Mouse (Mus musculus): Measurements from ENCODE around the gene Cnot3. TPM values are rescaled to one million over a fixed set of nuclear protein-coding genes. Genes with fewer than 3 reads are reported as not detected.
A peak's percentile ranks its signal among the peaks of the same experiment; 100 is the strongest.

Gene Cnot3
- polyA plus RNA-seq, 1 experiment from 2014 or later = 12.9 TPM

DNA sequence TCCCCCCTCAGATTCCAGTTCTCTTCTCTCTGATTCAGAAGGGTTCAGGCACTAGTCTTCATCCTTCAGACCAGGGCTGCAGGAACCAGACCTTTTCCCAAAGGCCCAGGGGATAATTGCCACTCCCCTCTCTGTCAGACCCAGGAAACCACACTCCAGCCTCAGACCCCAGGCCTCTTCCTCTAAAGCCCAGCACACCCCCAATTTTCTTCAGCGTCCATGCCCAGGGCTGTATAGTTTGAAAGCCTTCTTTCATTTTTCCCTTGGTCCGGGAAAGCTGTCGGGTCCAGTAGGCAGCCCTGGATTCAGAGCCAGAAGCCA, 30.1 kb downstream of the Cnot3 start:
- Histone ChIP-seq H3K27ac (ENCODE audit: low read depth) (no peak overlapping the region), H3K4me2 (ENCODE audit: low read depth, low read length) (no peak overlapping the region), H3K9me3 (ENCODE audit: low read length) (no peaks in the 10 kb centered on the region), H3K4me3 (ENCODE audit: low read depth, low read length) (no peak overlapping the region), H3K27me3 (ENCODE audit: insufficient read depth, low read length) (no peaks in the 10 kb centered on the region), H3K9ac (replicated peaks) (no peak overlapping the region), H3K4me1 (ENCODE audit: insufficient read depth) (no peaks in the 10 kb centered on the region), H3K36me3 (replicated peaks; ENCODE audit: insufficient read depth, low read length) (no peaks in the 10 kb centered on the region)
- TF ChIP-seq CTCF (IDR thresholded peaks at IDR 0.05; ENCODE audit: low read depth) = no peak
- no peak for TF ChIP-seq EP300 (IDR thresholded peaks at IDR 0.05; ENCODE audit: low read depth)
- ATAC-seq (no peak), DNase-seq (no peak)
- WGBS (ENCODE audit: insufficient replicate concordance) = 63% methylated on average over 3 of the region's 3 CpGs

DNA sequence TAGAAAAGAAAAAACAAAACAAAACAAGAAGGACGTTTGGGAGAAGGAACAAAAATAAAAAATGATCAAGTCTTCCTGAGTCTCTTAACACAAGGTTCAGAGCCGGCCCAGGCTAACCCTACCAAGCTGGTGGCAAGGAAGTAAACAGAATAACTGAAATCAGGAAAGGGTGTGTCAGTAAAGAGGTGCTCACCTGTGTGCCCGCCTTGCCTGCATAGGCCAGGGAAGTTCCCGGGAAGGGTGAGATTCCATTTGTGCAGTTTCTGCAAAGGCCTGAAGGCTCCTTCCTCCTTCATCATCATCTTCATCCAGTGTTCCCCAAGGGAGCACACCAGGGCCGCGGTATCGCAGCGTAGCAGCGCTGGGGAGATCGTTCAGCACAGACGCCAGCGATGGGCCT, 31.3 kb downstream of the Cnot3 start:
- 89% methylated on average over 12 of the region's 12 CpGs for WGBS (ENCODE audit: insufficient replicate concordance)
- Histone ChIP-seq H3K9me3 (ENCODE audit: low read length) (no peaks in the 10 kb centered on the region), H3K27me3 (ENCODE audit: insufficient read depth, low read length) (no peaks in the 10 kb centered on the region), H3K4me1 (ENCODE audit: insufficient read depth) (no peaks in the 10 kb centered on the region), H3K36me3 (replicated peaks; ENCODE audit: insufficient read depth, low read length) (no peaks in the 10 kb centered on the region), H3K4me3 (ENCODE audit: low read depth, low read length) (no peak overlapping the region), H3K4me2 (ENCODE audit: low read depth, low read length) (no peak overlapping the region), H3K9ac (replicated peaks) (no peak overlapping the region), H3K27ac (ENCODE audit: low read depth) (no peak overlapping the region)
- no peak for TF ChIP-seq EP300 (IDR thresholded peaks at IDR 0.05; ENCODE audit: low read depth)
- no peak for TF ChIP-seq CTCF (IDR thresholded peaks at IDR 0.05; ENCODE audit: low read depth)
- DNase-seq (no peak), ATAC-seq (no peak)

DNA sequence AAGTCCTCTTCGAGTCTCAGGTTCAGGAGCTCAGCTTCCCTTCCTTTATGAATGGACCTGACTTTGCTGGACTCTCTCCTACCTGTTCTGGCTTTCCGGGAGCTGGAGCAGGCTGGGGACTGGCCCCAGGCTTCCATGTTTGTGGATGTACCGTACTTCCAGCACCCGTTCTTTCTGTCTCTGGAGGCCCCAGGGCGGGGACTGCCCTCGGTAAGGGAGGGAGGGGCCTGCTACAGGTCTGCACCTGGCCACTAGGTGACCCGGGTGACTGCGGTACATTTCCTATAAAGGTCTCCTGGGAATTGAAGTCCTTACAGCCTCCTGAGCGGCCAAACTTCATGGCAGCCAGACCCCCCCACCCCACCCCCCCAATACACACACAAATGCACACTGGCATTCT, 32.3 kb downstream of the Cnot3 start, which contains the start of gene Tmc4:
Tmc4 (minus strand) TSS at position 212 of the 400 bp plus-strand sequence.
- H3K9me3 ChIP-seq (ENCODE audit: low read length) = no peaks in the 10 kb centered on the region
- DNase-seq (peak; percentile 27), ATAC-seq (peak; percentile 61; the same call in 1 of the 2 replicates)
- H3K4me2 ChIP-seq (ENCODE audit: low read depth, low read length) = peak within 1 kb of the TSS; percentile 18; the same call in 1 of the 2 replicates
- no peaks in the 10 kb centered on the region for H3K4me1 ChIP-seq (ENCODE audit: insufficient read depth)
- 59% methylated on average over 9 of the region's 9 CpGs for WGBS (ENCODE audit: insufficient replicate concordance)
- no peaks in the 10 kb centered on the region for H3K27me3 ChIP-seq (ENCODE audit: insufficient read depth, low read length)
- H3K4me3 ChIP-seq (ENCODE audit: low read depth, low read length) = no peak within 1 kb of the TSS
- H3K9ac ChIP-seq (replicated peaks) = no peak within 1 kb of the TSS; the same call in 1 of the 2 replicates
- TF ChIP-seq CTCF (IDR thresholded peaks at IDR 0.05; ENCODE audit: low read depth) = no peak
- TF ChIP-seq EP300 (IDR thresholded peaks at IDR 0.05; ENCODE audit: low read depth) = no peak
- H3K27ac ChIP-seq (ENCODE audit: low read depth) = 0 out of 2 replicates have a peak within 1 kb of the TSS, but pooled peaks have one; percentile 16
- H3K36me3 ChIP-seq (replicated peaks; ENCODE audit: insufficient read depth, low read length) = no peaks in the 10 kb centered on the region

DNA sequence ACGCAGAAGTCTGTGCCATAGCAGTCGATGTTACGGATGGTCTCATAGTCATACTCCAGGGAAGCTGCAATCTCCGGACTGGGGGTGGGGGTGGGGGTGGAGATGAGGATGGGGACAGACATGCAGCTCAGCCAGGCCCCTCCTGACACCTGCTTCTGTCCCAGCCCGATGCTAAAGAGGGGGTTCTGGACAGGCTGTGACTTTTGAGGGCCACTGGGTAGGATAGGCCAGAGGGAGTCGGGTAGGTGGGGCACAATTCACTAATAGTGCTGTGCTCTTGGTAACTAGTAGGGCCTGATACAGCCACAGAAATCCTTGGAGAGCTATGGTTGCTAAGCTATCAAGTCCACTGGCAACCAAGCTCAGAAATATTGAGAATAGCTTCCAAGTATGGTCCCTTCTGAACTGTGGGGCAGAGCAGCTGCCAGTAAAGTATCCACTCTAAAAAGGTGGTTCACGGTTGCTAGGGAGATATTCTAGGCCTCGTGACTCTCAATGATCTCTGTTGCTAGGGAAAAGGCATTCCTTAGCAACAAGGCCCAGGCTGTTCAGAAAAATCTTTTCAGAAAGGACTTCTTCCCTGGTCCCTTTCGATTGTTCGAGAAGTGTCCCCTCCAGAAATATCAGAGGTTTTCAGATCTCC, 39.0 kb downstream of the Cnot3 start:
- TF ChIP-seq CTCF (IDR thresholded peaks at IDR 0.05; ENCODE audit: low read depth) (no peak), EP300 (IDR thresholded peaks at IDR 0.05; ENCODE audit: low read depth) (no peak)
- no peak overlapping the region for H3K4me2 ChIP-seq (ENCODE audit: low read depth, low read length)
- H3K36me3 ChIP-seq (replicated peaks; ENCODE audit: insufficient read depth, low read length) = peaks cover 27% of the 10 kb centered on the region
- no peak overlapping the region for H3K9ac ChIP-seq (replicated peaks)
- H3K27me3 ChIP-seq (ENCODE audit: insufficient read depth, low read length) = no peaks in the 10 kb centered on the region
- WGBS (ENCODE audit: insufficient replicate concordance) = 85% methylated on average over 10 of the region's 10 CpGs
- H3K27ac ChIP-seq (ENCODE audit: low read depth) = no peak overlapping the region
- no peak overlapping the region for H3K4me3 ChIP-seq (ENCODE audit: low read depth, low read length)
- no peak for ATAC-seq
- no peak for DNase-seq
- no peaks in the 10 kb centered on the region for H3K4me1 ChIP-seq (ENCODE audit: insufficient read depth)
- H3K9me3 ChIP-seq (ENCODE audit: low read length) = no peaks in the 10 kb centered on the region

DNA sequence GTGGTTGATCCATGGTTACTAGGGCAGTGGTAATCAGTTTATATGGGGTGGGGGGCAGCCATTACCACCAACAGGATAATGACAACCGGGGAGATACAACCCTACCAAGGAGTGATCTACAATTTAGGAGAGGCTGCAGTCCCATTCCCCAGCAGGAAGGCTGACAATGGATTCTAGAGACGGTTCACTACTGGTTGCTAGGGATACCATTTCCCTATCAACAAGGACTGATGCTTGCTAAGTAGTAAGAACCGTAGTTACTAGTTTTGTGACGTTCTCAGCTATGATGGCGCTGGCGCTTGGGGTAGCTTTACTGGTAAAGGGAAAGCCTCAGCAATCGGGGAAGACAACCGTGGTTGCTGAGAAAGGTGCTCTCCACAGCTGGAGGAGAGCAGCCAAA, 39.6 kb downstream of the Cnot3 start:
- no peaks in the 10 kb centered on the region for H3K27me3 ChIP-seq (ENCODE audit: insufficient read depth, low read length)
- ATAC-seq = no peak
- WGBS (ENCODE audit: insufficient replicate concordance) = 86% methylated on average over 8 of the region's 8 CpGs
- H3K4me1 ChIP-seq (ENCODE audit: insufficient read depth) = no peaks in the 10 kb centered on the region
- no peak overlapping the region for H3K27ac ChIP-seq (ENCODE audit: low read depth)
- H3K9ac ChIP-seq (replicated peaks) = no peak overlapping the region
- no peak overlapping the region for H3K4me2 ChIP-seq (ENCODE audit: low read depth, low read length)
- H3K9me3 ChIP-seq (ENCODE audit: low read length) = no peaks in the 10 kb centered on the region
- peaks cover 27% of the 10 kb centered on the region for H3K36me3 ChIP-seq (replicated peaks; ENCODE audit: insufficient read depth, low read length)
- DNase-seq = no peak
- no peak for TF ChIP-seq EP300 (IDR thresholded peaks at IDR 0.05; ENCODE audit: low read depth)
- no peak for TF ChIP-seq CTCF (IDR thresholded peaks at IDR 0.05; ENCODE audit: low read depth)
- H3K4me3 ChIP-seq (ENCODE audit: low read depth, low read length) = no peak overlapping the region

DNA sequence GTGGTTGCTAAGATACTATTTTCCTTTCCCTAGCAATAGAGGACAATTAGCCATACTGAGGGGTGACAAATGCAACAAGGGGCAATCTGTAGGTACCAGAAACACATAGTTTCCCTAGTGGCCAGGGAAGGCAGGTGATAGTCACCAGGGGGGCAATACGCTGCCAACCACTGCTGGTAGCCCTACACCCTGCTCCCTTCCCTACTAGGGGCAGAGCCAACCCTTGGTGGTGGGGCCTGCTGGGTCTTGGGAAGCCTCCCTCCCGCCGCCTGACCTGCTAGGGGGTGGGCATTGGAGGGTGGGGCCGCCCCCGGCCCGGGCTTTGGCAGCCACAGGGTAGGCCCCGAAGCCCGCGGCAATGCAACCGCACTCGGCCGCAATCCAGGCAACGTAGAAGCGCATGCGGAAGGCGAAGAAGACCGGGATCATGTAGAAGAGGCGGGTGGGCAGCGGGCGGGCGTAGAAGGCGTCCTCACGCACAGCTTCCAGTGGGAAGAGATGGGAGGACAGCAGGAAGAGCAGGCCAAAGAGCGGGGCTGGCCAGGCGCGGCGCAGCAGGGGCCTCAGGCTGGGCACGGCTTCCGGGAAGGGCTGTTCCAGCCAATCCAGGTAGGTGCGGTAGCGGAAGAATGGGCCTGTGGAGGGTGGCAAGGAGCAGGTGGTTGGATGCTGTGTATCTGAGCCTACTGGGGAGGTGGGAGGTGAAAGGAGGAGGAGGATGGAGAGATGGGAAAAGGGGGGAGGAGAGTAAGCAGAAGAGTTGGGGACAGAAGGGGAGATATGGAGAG, 40.5 kb downstream of the Cnot3 start:
- no peak for ATAC-seq
- no peak for DNase-seq
- H3K9ac ChIP-seq (replicated peaks) = no peak overlapping the region
- no peak overlapping the region for H3K27ac ChIP-seq (ENCODE audit: low read depth)
- no peak overlapping the region for H3K4me3 ChIP-seq (ENCODE audit: low read depth, low read length)
- no peak overlapping the region for H3K4me2 ChIP-seq (ENCODE audit: low read depth, low read length)
- no peaks in the 10 kb centered on the region for H3K9me3 ChIP-seq (ENCODE audit: low read length)
- WGBS (ENCODE audit: insufficient replicate concordance) = 87% methylated on average over 31 of the region's 31 CpGs
- H3K27me3 ChIP-seq (ENCODE audit: insufficient read depth, low read length) = no peaks in the 10 kb centered on the region
- H3K4me1 ChIP-seq (ENCODE audit: insufficient read depth) = no peaks in the 10 kb centered on the region
- TF ChIP-seq EP300 (IDR thresholded peaks at IDR 0.05; ENCODE audit: low read depth) (no peak), CTCF (IDR thresholded peaks at IDR 0.05; ENCODE audit: low read depth) (no peak)
- peaks cover 27% of the 10 kb centered on the region for H3K36me3 ChIP-seq (replicated peaks; ENCODE audit: insufficient read depth, low read length)

Data from liver, postnatal 0 days (tissue).